Mouse (Mus musculus): ENCODE data around the gene Ctbs.

DNA sequence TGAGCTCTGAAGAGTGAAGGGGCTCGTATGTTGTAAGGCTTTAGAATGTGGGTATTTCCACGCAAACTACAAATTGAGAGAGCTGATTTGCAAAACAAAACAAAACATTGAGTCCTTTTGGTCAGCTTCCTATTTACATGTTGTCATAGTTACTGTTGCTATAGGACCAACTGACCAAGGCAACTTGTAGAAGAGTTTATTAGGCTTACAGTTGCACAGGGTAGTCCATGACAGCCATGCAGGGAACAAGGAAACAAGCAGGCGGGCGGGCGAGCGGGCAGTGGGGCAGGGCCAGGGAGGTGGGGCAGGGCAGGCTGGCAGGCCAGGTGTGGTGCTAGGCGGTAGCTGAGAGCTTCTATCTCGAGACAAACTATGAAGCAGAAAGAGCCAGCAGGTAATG, 23.1 kb upstream of the Ctbs start:
- TF ChIP-seq HCFC1 (IDR thresholded peaks at IDR 0.05; ENCODE audit: borderline replicate concordance, insufficient read depth, low read length) (no peak), ZC3H11A (IDR thresholded peaks at IDR 0.05; ENCODE audit: borderline replicate concordance, low read depth, low read length) (no peak), CHD2 (IDR thresholded peaks at IDR 0.05; ENCODE audit: low read depth, low read length) (no peak), MAFK (IDR thresholded peaks at IDR 0.05; ENCODE audit: insufficient read depth, low read depth, low read length) (no peak), ZNF384 (IDR thresholded peaks at IDR 0.05; ENCODE audit: low read depth, low read length) (no peak)

Measured in ES-E14 (cell line).